Comparison of ENCODE assay signal across 8 mouse cellular contexts in the genomic region with DNA sequence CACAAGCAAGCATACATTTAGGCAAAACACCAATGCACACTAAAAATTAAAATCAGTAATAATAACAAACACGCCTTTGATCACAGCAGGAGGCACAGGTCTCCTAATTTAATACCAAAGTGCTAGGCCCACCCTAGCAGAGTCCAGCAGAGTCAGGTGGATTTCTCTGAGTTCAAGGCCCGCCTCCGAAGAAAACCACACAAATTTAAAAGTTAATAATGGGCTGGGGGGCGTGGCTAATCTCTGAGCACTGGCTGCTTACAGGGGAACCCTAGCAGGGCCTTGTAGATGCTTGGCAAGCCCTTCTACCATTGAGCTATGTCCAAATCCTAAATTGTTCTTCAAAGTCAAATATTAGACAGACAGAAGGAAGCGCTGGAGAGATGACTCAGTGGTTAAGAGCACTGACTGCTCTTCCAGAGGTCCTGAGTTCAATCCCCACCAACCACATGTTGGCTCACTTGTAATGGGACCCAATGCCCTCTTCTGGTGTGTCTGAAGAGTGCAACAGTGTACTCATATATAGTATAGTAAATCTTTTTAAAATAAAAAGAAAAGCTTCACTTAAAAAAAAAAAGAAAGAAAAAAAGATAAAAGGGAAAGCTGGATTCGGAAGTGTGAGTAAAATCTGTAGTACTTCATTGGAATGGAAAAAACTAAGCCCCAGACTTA. TPM values are rescaled to one million over a fixed set of nuclear protein-coding genes. Genes with fewer than 3 reads are reported as not detected.
DNase-seq lines count a peak whose midpoint lies in the region; ATAC-seq and TF ChIP-seq lines count a peak whose summit lies in the region.

No protein-coding gene starts in this region.

- no peaks in the 10 kb centered on the region for H3K27me3 ChIP-seq in hindbrain, embryonic 14.5 days (ENCODE audit: control insufficient read depth, insufficient read depth, low read length)

- DNase-seq in layer of hippocampus, adult 2 months (ENCODE audit: low spot score in 2 of 2) = no peak
- no peak for DNase-seq in layer of hippocampus, adult 8-10 months (ENCODE audit: low spot score in 2 of 2)
- peak; percentile 76 for DNase-seq in ZHBTc4 (ENCODE audit: low read depth, low spot score)
- no peak for DNase-seq in hindbrain, embryonic 14.5 days (ENCODE audit: low spot score)
- no peak for DNase-seq in ovary, adult 18-20 months (ENCODE audit: low spot score)
- DNase-seq in layer of hippocampus, postnatal 14 days (ENCODE audit: low spot score in 2 of 2) = no peak
- no peak for DNase-seq in cerebellum, postnatal 4 days (ENCODE audit: low spot score in 2 of 2)

- H3K9me3 ChIP-seq in hindbrain, embryonic 14.5 days (ENCODE audit: control insufficient read depth, low read length) = no peaks in the 10 kb centered on the region

- H3K4me2 ChIP-seq in hindbrain, embryonic 14.5 days (replicated peaks) = peak overlapping the region; percentile 68

- H3K4me1 ChIP-seq in hindbrain, embryonic 14.5 days (replicated peaks; ENCODE audit: control insufficient read depth, insufficient read depth, low read length) = 0 out of 2 replicates have a peak, but pooled peaks cover 12% of the 10 kb centered on the region

- no peak overlapping the region for H3K27ac ChIP-seq in layer of hippocampus, adult 2 months
- peak overlapping the region; percentile 93; the same call in 1 of the 2 replicates for H3K27ac ChIP-seq in hindbrain, embryonic 14.5 days
- H3K27ac ChIP-seq in macrophage = peak overlapping the region; percentile 93

- H3K4me3 ChIP-seq in layer of hippocampus, adult 2 months = no peak overlapping the region; the same call in 1 of the 2 replicates
- peak overlapping the region; percentile 66 for H3K4me3 ChIP-seq in hindbrain, embryonic 14.5 days (replicated peaks; ENCODE audit: low read length)
- peak overlapping the region; percentile 57 for H3K4me3 ChIP-seq in macrophage (ENCODE audit: inconsistent target)

- peaks cover 64% of the 10 kb centered on the region for H3K36me3 ChIP-seq in hindbrain, embryonic 14.5 days (replicated peaks; ENCODE audit: control insufficient read depth, insufficient read depth)
- H3K36me3 ChIP-seq in macrophage (ENCODE audit: inconsistent target) = peaks cover 4% of the 10 kb centered on the region; the same call in 1 of the 2 replicates

- no peak for ATAC-seq in hindbrain, embryonic 14.5 days (ENCODE audit: low FRiP score)

- H3K9ac ChIP-seq in hindbrain, embryonic 14.5 days = no peak overlapping the region

- WGBS in hindbrain, embryonic 14.5 days = 82% methylated on average over 6 of the region's 6 CpGs
- WGBS in macrophage (ENCODE audit: missing documents) = 57% methylated on average over 6 of the region's 6 CpGs

- peak; percentile 52 for TF ChIP-seq CTCF in layer of hippocampus, adult 2 months (conservative IDR thresholded peaks at IDR 0.05)

- peaks cover 20% of the 10 kb centered on the region for H3K79me2 ChIP-seq in macrophage (ENCODE audit: inconsistent target)

RNA-seq across cellular contexts. Expression of a gene that starts 0.9 kb away (rescaled TPM):
- total RNA-seq in layer of hippocampus, adult 2 months (2021) = 10 to 100 TPM; 15.4 to 20.0 TPM
- 10 to 100 TPM; 15.7 to 18.0 (median 17.5) TPM for total RNA-seq in layer of hippocampus, adult 8-10 months (2022)
- 3.0 and 3.9 TPM in 2 replicates for polyA plus RNA-seq in hindbrain, embryonic 14.5 days (2014; fragmentation: Nextera tagmentation; extraction: Ambion mirVana)
- 100 to 1,000 TPM in 15 of 26 experiments, 10 to 100 TPM in 11; 27.5 to 141 (median 108) TPM for total RNA-seq in macrophage (2018; cell fraction: chromatin; rRNA removed)
- 10 to 100 TPM in 24 of 26 experiments, 1 to 10 TPM in 2; 7.5 to 22.3 (median 14.9) TPM for total RNA-seq in macrophage (2018; cell fraction: cytosol; rRNA removed)
- total RNA-seq in macrophage (2018; cell fraction: nucleus; rRNA removed) = 100 to 1,000 TPM in 1 of 26 experiments, 10 to 100 TPM in 25; 21.7 to 104 (median 60.1) TPM
- 13.5 to 15.9 TPM (median 13.5 TPM) in 3 replicates for polyA plus RNA-seq in macrophage (2018)
- total RNA-seq in layer of hippocampus, postnatal 14 days (2021) = 10 to 100 TPM; 10.5 to 11.8 TPM

RNA-seq across cellular contexts. Expression of a gene that starts 9.9 kb away (rescaled TPM):
- total RNA-seq in layer of hippocampus, adult 2 months (2021) = 10 to 100 TPM; 67.5 to 77.5 TPM
- 10 to 100 TPM; 72.9 to 79.5 (median 77.2) TPM for total RNA-seq in layer of hippocampus, adult 8-10 months (2022)
- 65.0 and 70.1 TPM in 2 replicates for polyA plus RNA-seq in hindbrain, embryonic 14.5 days (2014; fragmentation: Nextera tagmentation; extraction: Ambion mirVana)
- total RNA-seq in macrophage (2018; cell fraction: chromatin; rRNA removed) = 10 to 100 TPM; 14.6 to 85.1 (median 49.2) TPM
- 100 to 1,000 TPM in 15 of 26 experiments, 10 to 100 TPM in 11; 76.8 to 116 (median 101) TPM for total RNA-seq in macrophage (2018; cell fraction: cytosol; rRNA removed)
- total RNA-seq in macrophage (2018; cell fraction: nucleus; rRNA removed) = 100 to 1,000 TPM in 4 of 26 experiments, 10 to 100 TPM in 22; 26.6 to 118 (median 72.6) TPM
- polyA plus RNA-seq in macrophage (2018) = 76.1 to 100 TPM (median 91.6 TPM) in 3 replicates
- 10 to 100 TPM; 85.9 to 87.3 TPM for total RNA-seq in layer of hippocampus, postnatal 14 days (2021)

RNA-seq across cellular contexts. Expression of a gene that starts 13.4 kb away (rescaled TPM):
- total RNA-seq in layer of hippocampus, adult 2 months (2021) = 100 to 1,000 TPM; 287 to 294 TPM
- total RNA-seq in layer of hippocampus, adult 8-10 months (2022) = 100 to 1,000 TPM; 265 to 305 (median 277) TPM
- 560 and 570 TPM in 2 replicates for polyA plus RNA-seq in hindbrain, embryonic 14.5 days (2014; fragmentation: Nextera tagmentation; extraction: Ambion mirVana)
- total RNA-seq in macrophage (2018; cell fraction: chromatin; rRNA removed) = 10 to 100 TPM; 16.1 to 58.5 (median 30.0) TPM
- total RNA-seq in macrophage (2018; cell fraction: cytosol; rRNA removed) = 10 to 100 TPM in 25 of 26 experiments, 1 to 10 TPM in 1; 7.3 to 33.5 (median 22.3) TPM
- total RNA-seq in macrophage (2018; cell fraction: nucleus; rRNA removed) = 10 to 100 TPM; 16.9 to 85.9 (median 41.8) TPM
- polyA plus RNA-seq in macrophage (2018) = 13.2 to 18.6 TPM (median 17.4 TPM) in 3 replicates
- 100 to 1,000 TPM; 496 to 516 TPM for total RNA-seq in layer of hippocampus, postnatal 14 days (2021)

RNA-seq across cellular contexts. Expression of a gene that starts 22.8 kb away (rescaled TPM):
- total RNA-seq in layer of hippocampus, adult 2 months (2021) = under 1 TPM; 0.25 to 0.54 TPM
- under 1 TPM in 3 of 4 experiments, not detected in 1; 0.25 to 0.45 (median 0.41) TPM for total RNA-seq in layer of hippocampus, adult 8-10 months (2022)
- polyA plus RNA-seq in hindbrain, embryonic 14.5 days (2014; fragmentation: Nextera tagmentation; extraction: Ambion mirVana) = 0.16 TPM in 1 of 2 replicates, not detected in the other
- total RNA-seq in macrophage (2018; cell fraction: chromatin; rRNA removed) = 1 to 10 TPM in 1 of 26 experiments, under 1 TPM in 9, not detected in 16; 0.36 to 2.3 (median 0.60) TPM
- total RNA-seq in macrophage (2018; cell fraction: cytosol; rRNA removed) = under 1 TPM in 13 of 26 experiments, not detected in 13; 0.04 to 0.36 (median 0.10) TPM
- 1 to 10 TPM in 2 of 26 experiments, under 1 TPM in 4, not detected in 20; 0.26 to 1.7 (median 0.65) TPM for total RNA-seq in macrophage (2018; cell fraction: nucleus; rRNA removed)
- 0.16 to 0.29 TPM in 2 of 3 replicates, not detected in the other for polyA plus RNA-seq in macrophage (2018)
- not detected for total RNA-seq in layer of hippocampus, postnatal 14 days (2021)

RNA-seq across cellular contexts. Expression of a gene that starts 32.4 kb away (rescaled TPM):
- under 1 TPM; 0.37 to 0.69 TPM for total RNA-seq in layer of hippocampus, adult 2 months (2021)
- under 1 TPM in 3 of 4 experiments, not detected in 1; 0.43 to 0.95 (median 0.63) TPM for total RNA-seq in layer of hippocampus, adult 8-10 months (2022)
- 0.27 TPM in 1 of 2 replicates, not detected in the other for polyA plus RNA-seq in hindbrain, embryonic 14.5 days (2014; fragmentation: Nextera tagmentation; extraction: Ambion mirVana)
- 1 to 10 TPM in 9 of 26 experiments, under 1 TPM in 5, not detected in 12; 0.39 to 4.7 (median 1.5) TPM for total RNA-seq in macrophage (2018; cell fraction: chromatin; rRNA removed)
- total RNA-seq in macrophage (2018; cell fraction: cytosol; rRNA removed) = under 1 TPM in 1 of 26 experiments, not detected in 25; 0.30 TPM
- 1 to 10 TPM in 3 of 26 experiments, under 1 TPM in 5, not detected in 18; 0.34 to 2.4 (median 0.96) TPM for total RNA-seq in macrophage (2018; cell fraction: nucleus; rRNA removed)
- polyA plus RNA-seq in macrophage (2018) = not detected in 3 replicates
- total RNA-seq in layer of hippocampus, postnatal 14 days (2021) = under 1 TPM in 1 of 2 experiments, not detected in 1; 0.46 TPM
